Mouse (Mus musculus) gonadal fat pad, adult 2 months (tissue): ENCODE data around the gene Ntm. TPM values are rescaled to one million over a fixed set of nuclear protein-coding genes. Genes with fewer than 3 reads are reported as not detected.

ENCODE experiments used
- DNase-seq: peaks from one replicate; pipeline ENCODE4 v3.0.0-alpha.2; 2012; ENCODE audit warnings: low read depth
- polyA plus RNA-seq: library from polyadenylated mRNA; depleted of rRNA; stranded (reverse); fragments of >200 nt; gene quantifications from 2 replicates; pipeline ENCODE4 v1.2.3, GENCODE M21; 2012

Ntm gene
- polyA plus RNA-seq, 1 experiment = 0.53 TPM

- no peak for DNase-seq
Measured at GRCm38 (mm10) chr9:29145901-29146300, 817.0 kb downstream of the Ntm start.

DNA sequence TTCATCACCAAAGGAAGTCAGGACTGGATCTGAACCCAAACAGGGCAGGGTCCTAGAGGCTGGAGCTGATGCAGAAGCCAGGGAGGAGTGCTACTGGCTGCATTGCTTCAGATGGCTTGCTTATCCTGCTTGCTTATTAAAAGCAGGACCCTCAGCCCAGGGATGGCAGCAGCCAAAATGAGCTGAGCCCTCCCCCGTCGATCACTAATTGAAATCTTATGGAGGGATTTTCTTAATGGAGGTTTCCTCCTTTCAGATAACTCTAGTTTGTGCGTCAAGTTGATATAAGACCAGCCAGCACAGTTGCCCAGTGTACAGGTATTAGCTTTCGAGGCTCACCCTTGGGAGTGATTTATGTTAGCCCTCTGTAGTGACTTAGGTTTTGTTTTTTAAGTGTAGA lies 826.9 kb downstream of the Ntm start:
- DNase-seq = no peak

- DNase-seq = no peak
Measured at GRCm38 (mm10) chr9:29130717-29131292, 832.1 kb downstream of the Ntm start.

- no peak for DNase-seq
Measured at GRCm38 (mm10) chr9:29130316-29130715, 832.6 kb downstream of the Ntm start.

DNA sequence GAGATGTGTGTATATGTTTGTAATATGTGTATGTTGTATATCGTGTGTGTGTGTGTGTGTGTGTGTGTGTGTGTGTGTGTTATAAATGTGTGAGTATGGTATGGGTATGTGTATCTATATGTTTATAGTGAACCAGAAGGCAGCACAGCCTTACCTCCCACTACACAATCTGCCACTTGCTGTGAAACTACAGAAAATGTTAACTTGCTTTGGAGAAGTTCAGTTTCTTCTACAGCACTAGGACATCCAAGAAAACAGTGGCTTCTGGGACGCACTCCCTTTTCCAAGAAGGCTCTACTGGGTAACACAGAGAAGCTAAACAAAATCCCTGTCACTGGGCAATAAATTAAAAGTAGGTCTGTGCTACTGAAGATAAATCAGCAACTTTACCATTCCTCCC lies 834.5 kb downstream of the Ntm start:
- DNase-seq = no peak

- no peak for DNase-seq
Measured at GRCm38 (mm10) chr9:29124455-29124854, 838.5 kb downstream of the Ntm start.

DNA sequence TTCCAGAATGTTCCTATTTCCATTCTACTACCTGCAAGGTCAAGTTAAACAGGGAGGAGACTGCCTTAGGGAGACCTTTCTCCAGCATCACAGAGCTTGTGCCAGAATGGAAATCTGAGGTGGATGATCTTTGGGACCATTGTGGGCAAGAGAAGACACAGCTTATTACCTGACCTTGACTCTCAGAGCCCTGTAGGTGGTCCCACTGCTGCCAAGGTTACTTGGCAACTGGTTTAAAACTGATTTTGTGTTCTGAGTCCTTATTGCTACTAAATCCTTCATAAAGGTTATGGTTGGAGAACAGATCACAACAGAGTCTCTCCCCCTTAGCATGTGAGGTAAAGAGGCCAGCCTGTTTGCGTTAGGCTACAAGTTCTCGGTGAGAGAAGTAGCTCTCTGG lies 839.1 kb downstream of the Ntm start:
- DNase-seq = no peak

DNA sequence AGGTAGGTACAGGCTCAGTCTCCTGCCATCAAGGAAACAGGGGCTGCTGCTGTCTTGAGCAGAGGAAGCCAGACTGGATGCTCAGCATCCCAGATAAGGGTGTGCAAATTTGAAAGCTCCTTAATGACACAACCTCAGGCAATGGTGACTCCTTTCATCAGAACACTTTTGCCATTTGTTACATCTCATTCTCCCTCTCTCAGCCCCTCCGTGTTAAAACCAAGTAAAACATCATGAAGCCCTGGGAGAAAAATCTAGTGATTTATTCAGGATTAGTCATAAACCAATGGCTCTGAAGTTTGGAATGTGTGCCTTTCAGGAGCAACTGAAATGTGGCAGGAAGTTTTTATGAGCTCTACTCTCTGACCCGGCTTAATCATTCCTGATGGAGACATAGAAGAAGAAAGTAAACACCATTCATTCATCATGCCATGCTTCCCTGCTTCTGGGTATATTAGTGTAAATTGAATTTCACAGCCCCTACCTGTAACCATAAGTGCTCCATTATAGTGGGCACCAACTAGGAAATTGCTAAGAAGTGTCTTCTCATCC lies 845.3 kb downstream of the Ntm start:
- DNase-seq = no peak

GRCm38 (mm10) chr9:29115337-29115736 lies 847.6 kb downstream of the Ntm start:
- no peak for DNase-seq

- DNase-seq = no peak
Measured at GRCm38 (mm10) chr9:29106771-29107170, 856.2 kb downstream of the Ntm start.

- no peak for DNase-seq
Measured at GRCm38 (mm10) chr9:29104442-29104841, 858.5 kb downstream of the Ntm start.

DNA sequence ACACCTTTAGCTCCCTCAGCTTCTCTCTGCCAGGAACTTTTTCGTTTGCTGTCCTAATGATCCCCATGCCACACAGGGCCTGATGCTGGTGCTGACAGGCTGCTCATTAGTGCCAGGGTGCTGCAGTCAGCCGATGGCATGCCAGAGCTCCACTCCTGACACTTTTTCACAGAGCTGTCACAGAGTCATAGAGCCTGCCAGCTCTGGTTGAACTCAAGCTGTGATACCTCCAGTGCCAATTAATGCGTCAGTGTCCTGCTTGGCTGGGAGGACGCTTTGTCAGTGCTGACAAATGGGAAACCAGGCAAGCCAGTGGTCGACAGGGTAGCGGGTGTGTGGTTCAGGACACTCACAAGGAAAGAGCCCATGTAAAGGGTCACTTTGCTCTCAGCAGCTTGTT lies 858.9 kb downstream of the Ntm start:
- DNase-seq = no peak

DNA sequence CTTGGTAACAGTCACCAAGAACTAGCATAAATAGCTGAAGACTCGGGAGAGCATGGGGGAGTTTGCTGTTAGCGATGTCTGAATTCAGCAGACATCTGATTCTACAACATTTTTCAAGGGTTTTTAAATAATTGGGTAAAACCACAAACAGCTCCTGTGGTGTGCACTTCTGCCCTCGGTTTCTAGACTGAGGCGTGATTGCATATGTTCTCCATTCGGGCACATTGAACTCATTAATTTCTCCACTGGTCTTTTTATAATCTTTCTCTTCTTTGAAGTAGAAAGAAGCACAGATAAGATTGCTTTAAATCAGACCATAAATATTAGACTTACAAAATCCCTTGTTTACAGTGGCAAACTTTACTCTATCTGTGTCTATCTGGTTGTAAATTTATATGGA lies 862.3 kb downstream of the Ntm start:
- no peak for DNase-seq

GRCm38 (mm10) chr9:29092443-29092842 lies 870.5 kb downstream of the Ntm start:
- DNase-seq = no peak

- no peak for DNase-seq
Measured at GRCm38 (mm10) chr9:29088657-29089056, 874.3 kb downstream of the Ntm start.

- no peak for DNase-seq
Measured at GRCm38 (mm10) chr9:29087656-29088055, 875.3 kb downstream of the Ntm start.

GRCm38 (mm10) chr9:29087171-29087570 lies 875.8 kb downstream of the Ntm start:
- no peak for DNase-seq

DNA sequence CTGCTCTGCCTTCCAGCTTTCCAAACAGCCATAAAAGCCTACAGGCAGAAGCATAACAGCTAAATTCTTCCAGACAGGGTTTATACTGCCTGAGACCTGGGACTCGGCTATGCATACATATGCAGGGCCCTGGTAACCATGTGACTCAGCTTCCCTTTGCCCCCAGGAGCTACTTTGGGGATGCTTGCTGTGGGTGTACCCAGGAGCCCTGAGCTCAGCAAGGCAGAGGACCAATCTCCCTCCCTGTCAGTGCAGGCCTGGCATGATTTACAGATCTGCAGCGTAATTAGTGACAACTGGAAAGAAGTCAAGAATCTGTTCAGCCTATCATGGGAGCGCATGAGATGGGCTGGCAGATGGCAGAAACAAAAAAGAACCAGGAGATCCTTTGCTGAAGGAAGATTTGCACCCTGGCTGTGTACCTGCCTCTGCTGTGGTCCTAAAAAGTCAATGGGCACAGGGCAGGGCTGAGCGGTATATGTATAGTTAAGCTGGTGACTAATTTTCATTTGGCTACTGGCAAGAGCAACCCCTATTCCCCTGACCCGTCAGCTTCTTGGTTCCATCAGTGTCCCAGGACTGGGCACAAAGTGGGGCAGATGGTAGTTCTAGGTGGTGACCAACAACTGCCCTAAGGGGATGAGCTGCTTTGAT lies 886.9 kb downstream of the Ntm start:
- no peak for DNase-seq

GRCm38 (mm10) chr9:29075243-29075642 lies 887.7 kb downstream of the Ntm start:
- no peak for DNase-seq

- no peak for DNase-seq
Measured at GRCm38 (mm10) chr9:29074494-29074893, 888.4 kb downstream of the Ntm start.

DNA sequence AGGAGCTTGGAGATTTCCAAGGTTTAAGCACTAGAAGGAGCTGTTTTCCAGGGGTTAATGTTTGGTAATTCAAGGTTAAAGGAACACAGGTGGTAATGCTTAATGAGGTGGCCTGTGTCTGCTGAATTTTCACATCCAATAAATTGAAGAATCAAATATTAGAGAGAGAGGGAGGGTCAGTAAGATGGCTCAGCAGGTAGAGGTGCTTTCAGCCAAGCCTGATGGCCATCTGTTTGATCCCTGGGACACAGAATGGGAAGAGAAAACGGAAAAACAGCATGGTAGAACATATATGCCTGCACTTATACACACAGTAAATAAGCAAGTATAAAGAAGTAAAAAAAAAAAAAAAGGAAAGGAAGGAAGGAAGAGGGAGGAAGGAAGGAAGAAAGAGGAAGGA lies 890.9 kb downstream of the Ntm start:
- no peak for DNase-seq

- DNase-seq = no peak
Measured at GRCm38 (mm10) chr9:29067572-29067971, 895.4 kb downstream of the Ntm start.

- DNase-seq = no peak
Measured at GRCm38 (mm10) chr9:29060293-29060692, 902.6 kb downstream of the Ntm start.

DNA sequence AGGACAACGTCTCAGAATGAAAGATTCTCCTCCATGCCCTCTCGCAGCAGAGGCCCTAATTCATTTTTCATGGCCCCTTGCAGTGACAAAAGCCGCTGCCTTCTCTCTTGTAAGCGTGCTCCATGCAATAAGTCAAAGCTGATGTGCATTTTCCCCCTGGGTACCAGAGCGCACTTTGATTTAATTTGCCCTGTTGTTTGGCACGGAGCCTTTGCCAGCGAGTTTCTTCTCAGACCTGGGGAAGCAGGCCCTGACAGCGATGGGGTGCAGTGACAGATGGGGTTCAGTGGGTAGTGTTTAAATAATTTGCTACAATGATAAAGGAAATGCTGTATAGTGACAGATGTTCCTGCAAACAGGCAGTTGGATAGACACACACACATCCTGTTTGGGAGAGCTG lies 904.1 kb downstream of the Ntm start:
- no peak for DNase-seq
